Mouse (Mus musculus) bone marrow macrophage, adult 2 months (primary cell): ENCODE measurements around the gene Hist1h1e.

Source experiments
- CTCF ChIP-seq: IDR thresholded peaks from 2 replicates; pipeline ENCODE4 v1.5.1; 2012; ENCODE audit warnings: low read depth, mild to moderate bottlenecking, low read length, moderate library complexity
- POLR2A ChIP-seq: IDR thresholded peaks from 2 replicates; pipeline ENCODE4 v1.6.1; 2012; ENCODE audit warnings: mild to moderate bottlenecking, low read depth, low read length, borderline replicate concordance

GRCm38 (mm10) chr13:23572218-23573033, 49.9 kb downstream of the Hist1h1e start:
- TF ChIP-seq CTCF, result no peak
- TF ChIP-seq POLR2A, result no peak
